Mouse (Mus musculus): ENCODE measurements around the gene Ccdc63. TPM values are rescaled to one million over a fixed set of nuclear protein-coding genes. Genes with fewer than 3 reads are reported as not detected.
"Not testable (repeated sequence)": the region's sequence is repeated elsewhere in the genome, so short reads cannot be mapped to it uniquely, and the experiment has no call there.

Gene Ccdc63
- polyA plus RNA-seq, 1 experiment from 2014 or later = 0.04 TPM

DNA sequence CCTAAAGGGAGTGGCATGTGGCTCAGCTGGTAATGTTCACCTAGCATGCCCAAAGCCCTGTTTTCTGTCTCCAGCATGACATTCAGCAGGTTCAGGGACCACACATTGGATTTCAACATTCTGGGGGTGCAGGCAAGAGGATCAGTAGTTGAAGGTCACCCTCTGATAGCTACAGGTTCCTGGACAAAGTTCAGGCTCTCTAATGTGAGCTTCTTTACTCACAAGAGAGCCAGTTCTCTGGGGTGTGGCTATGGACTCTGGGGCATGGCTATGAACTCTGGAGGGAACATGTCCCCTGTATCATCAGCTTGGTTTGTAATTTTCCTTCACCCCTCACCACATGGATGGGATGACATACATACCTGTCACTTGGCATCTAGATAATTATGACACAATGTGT lies 15.0 kb upstream of the Ccdc63 start:
- Histone ChIP-seq H3K4me1 (replicated peaks; ENCODE audit: control insufficient read depth, insufficient read depth, low read length) (peaks cover 27% of the 10 kb centered on the region), H3K4me3 (ENCODE audit: low read length) (no peak overlapping the region), H3K27ac (ENCODE audit: low read length) (no peak overlapping the region), H3K27me3 (ENCODE audit: control insufficient read depth, insufficient read depth, low read depth, low read length) (no peaks in the 10 kb centered on the region), H3K9ac (ENCODE audit: low read length) (no peak overlapping the region), H3K9me3 (ENCODE audit: control insufficient read depth, low read length) (no peaks in the 10 kb centered on the region), H3K4me2 (ENCODE audit: low read depth, low read length) (no peak overlapping the region), H3K36me3 (ENCODE audit: control insufficient read depth, insufficient read depth, low read length) (no peaks in the 10 kb centered on the region)
- no peak for ATAC-seq (ENCODE audit: low read depth)

GRCm38 (mm10) chr5:122154782-122155181 lies 14.2 kb upstream of the Ccdc63 start:
- Histone ChIP-seq H3K36me3 (ENCODE audit: control insufficient read depth, insufficient read depth, low read length) (no peaks in the 10 kb centered on the region), H3K9me3 (ENCODE audit: control insufficient read depth, low read length) (no peaks in the 10 kb centered on the region), H3K4me3 (ENCODE audit: low read length) (no peak overlapping the region), H3K4me2 (ENCODE audit: low read depth, low read length) (no peak overlapping the region), H3K27ac (ENCODE audit: low read length) (no peak overlapping the region), H3K27me3 (ENCODE audit: control insufficient read depth, insufficient read depth, low read depth, low read length) (no peaks in the 10 kb centered on the region), H3K9ac (ENCODE audit: low read length) (no peak overlapping the region), H3K4me1 (replicated peaks; ENCODE audit: control insufficient read depth, insufficient read depth, low read length) (peaks cover 18% of the 10 kb centered on the region)
- WGBS = 53% methylated on average over 3 of the region's 3 CpGs
- no peak for ATAC-seq (ENCODE audit: low read depth)

DNA sequence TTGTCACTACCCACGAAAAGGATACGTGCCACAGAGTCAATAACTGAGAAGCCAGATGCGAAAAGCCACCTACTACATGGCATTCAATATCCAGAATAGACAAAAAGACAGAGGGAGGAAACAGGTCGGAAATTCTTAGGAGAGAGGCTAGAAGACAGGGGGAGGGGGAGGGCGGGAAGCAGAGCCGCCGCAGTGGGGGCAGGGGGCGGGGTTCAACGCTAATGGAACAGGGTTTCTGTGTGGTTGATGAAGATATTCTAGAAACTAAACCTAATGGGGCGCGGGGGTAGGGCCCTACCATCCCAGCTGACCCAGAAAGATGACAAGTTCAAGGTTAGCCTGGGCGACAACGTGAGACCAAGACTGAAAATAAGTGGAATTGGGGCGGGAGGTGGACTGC lies 13.4 kb upstream of the Ccdc63 start:
- Histone ChIP-seq H3K4me2 (ENCODE audit: low read depth, low read length) (peak overlapping the region; percentile 18; the same call in 1 of the 2 replicates), H3K36me3 (ENCODE audit: control insufficient read depth, insufficient read depth, low read length) (no peaks in the 10 kb centered on the region), H3K27me3 (ENCODE audit: control insufficient read depth, insufficient read depth, low read depth, low read length) (no peaks in the 10 kb centered on the region), H3K27ac (ENCODE audit: low read length) (no peak overlapping the region), H3K9ac (ENCODE audit: low read length) (no peak overlapping the region), H3K9me3 (ENCODE audit: control insufficient read depth, low read length) (no peaks in the 10 kb centered on the region), H3K4me1 (replicated peaks; ENCODE audit: control insufficient read depth, insufficient read depth, low read length) (peaks cover 13% of the 10 kb centered on the region), H3K4me3 (ENCODE audit: low read length) (no peak overlapping the region)
- no peak for ATAC-seq (ENCODE audit: low read depth)
- 33% methylated on average over 13 of the region's 14 CpGs for WGBS

DNA sequence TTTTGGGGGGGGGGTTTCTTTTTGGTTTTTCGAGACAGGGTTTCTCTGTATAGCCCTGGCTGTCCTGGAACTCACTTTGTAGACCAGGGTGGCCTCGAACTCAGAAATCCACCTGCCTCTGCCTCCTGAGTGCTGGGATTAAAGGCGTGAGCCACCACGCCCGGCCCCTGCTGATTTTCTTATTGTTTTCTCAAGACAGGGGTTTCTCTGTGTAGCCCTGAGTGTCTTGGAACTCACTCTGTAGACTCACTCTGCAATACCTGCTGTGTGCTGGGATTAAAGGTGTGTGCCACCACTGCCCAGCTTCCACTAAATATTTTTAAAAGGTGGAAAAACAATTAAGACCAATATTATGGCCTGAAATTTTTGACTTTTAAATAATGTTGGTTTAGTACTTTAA lies 11.9 kb upstream of the Ccdc63 start:
- H3K4me2 ChIP-seq (ENCODE audit: low read depth, low read length); H3K4me3 ChIP-seq (ENCODE audit: low read length); H3K27me3 ChIP-seq (ENCODE audit: control insufficient read depth, insufficient read depth, low read depth, low read length); H3K9ac ChIP-seq (ENCODE audit: low read length); H3K27ac ChIP-seq (ENCODE audit: low read length); H3K36me3 ChIP-seq (ENCODE audit: control insufficient read depth, insufficient read depth, low read length); H3K9me3 ChIP-seq (ENCODE audit: control insufficient read depth, low read length); ATAC-seq (ENCODE audit: low read depth): not testable (repeated sequence)
- 77% methylated on average over 5 of the region's 5 CpGs for WGBS
- peaks cover 13% of the 10 kb centered on the region for H3K4me1 ChIP-seq (replicated peaks; ENCODE audit: control insufficient read depth, insufficient read depth, low read length)

DNA sequence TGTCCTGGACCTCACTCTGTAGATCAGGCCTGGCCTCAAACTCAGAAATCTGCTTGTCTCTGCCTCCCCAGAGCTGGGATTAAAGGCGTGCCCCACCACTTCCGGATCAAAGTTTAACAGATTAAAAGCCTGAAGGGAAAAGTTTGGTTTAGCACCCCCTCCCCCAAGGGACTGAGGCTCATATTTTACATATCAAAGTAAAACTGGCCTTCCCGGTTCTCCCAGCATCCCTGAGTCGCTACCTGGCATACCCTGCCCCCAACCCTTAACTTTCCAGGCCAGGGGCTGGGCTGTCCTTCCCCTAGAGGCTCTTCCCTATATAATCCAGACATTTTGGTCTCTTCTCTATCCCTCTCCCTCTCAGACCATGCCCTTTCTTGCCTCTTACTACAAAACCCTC lies 8.6 kb upstream of the Ccdc63 start:
- ATAC-seq (ENCODE audit: low read depth) = no peak
- 42% methylated on average over 4 of the region's 4 CpGs for WGBS
- Histone ChIP-seq H3K36me3 (ENCODE audit: control insufficient read depth, insufficient read depth, low read length) (no peaks in the 10 kb centered on the region), H3K4me2 (ENCODE audit: low read depth, low read length) (no peak overlapping the region), H3K27me3 (ENCODE audit: control insufficient read depth, insufficient read depth, low read depth, low read length) (no peaks in the 10 kb centered on the region), H3K27ac (ENCODE audit: low read length) (no peak overlapping the region), H3K9ac (ENCODE audit: low read length) (no peak overlapping the region), H3K4me3 (ENCODE audit: low read length) (no peak overlapping the region), H3K9me3 (ENCODE audit: control insufficient read depth, low read length) (no peaks in the 10 kb centered on the region), H3K4me1 (replicated peaks; ENCODE audit: control insufficient read depth, insufficient read depth, low read length) (peaks cover 14% of the 10 kb centered on the region)

DNA sequence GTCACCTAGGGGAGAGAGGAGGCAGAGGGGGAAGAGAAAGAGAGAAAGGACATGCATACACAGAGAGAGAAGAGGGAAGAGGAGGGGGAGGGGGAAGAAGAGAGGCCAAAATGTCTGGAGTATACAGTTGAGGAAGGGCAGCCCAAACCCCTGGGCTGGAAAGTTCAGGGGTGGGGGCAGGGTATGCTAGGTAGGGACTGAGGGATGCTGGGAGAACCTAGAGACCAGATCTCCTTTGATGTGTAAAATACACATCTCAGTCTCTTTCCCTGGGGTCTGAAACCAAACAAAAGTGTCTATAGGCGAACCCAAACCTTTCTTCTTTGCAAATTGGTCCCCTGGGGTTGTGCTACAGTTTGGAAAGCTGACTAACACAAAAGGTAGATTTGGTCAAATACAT lies 7.5 kb upstream of the Ccdc63 start:
- no peaks in the 10 kb centered on the region for H3K9me3 ChIP-seq (ENCODE audit: control insufficient read depth, low read length)
- peaks cover 14% of the 10 kb centered on the region for H3K4me1 ChIP-seq (replicated peaks; ENCODE audit: control insufficient read depth, insufficient read depth, low read length)
- no peaks in the 10 kb centered on the region for H3K36me3 ChIP-seq (ENCODE audit: control insufficient read depth, insufficient read depth, low read length)
- no peak overlapping the region for H3K9ac ChIP-seq (ENCODE audit: low read length)
- H3K27ac ChIP-seq (ENCODE audit: low read length) = no peak overlapping the region
- no peak for ATAC-seq (ENCODE audit: low read depth)
- H3K4me3 ChIP-seq (ENCODE audit: low read length) = no peak overlapping the region
- WGBS = 87% methylated on average over 1 of the region's 1 CpGs
- no peak overlapping the region for H3K4me2 ChIP-seq (ENCODE audit: low read depth, low read length)
- H3K27me3 ChIP-seq (ENCODE audit: control insufficient read depth, insufficient read depth, low read depth, low read length) = no peaks in the 10 kb centered on the region

- Histone ChIP-seq H3K4me3 (ENCODE audit: low read length) (no peak overlapping the region; the same call in 1 of the 2 replicates), H3K4me1 (replicated peaks; ENCODE audit: control insufficient read depth, insufficient read depth, low read length) (peaks cover 14% of the 10 kb centered on the region), H3K27ac (ENCODE audit: low read length) (peak overlapping the region; percentile 95), H3K4me2 (ENCODE audit: low read depth, low read length) (no peak overlapping the region; the same call in 1 of the 2 replicates), H3K36me3 (ENCODE audit: control insufficient read depth, insufficient read depth, low read length) (no peaks in the 10 kb centered on the region), H3K9ac (ENCODE audit: low read length) (peak overlapping the region; percentile 41; the same call in 1 of the 2 replicates), H3K27me3 (ENCODE audit: control insufficient read depth, insufficient read depth, low read depth, low read length) (no peaks in the 10 kb centered on the region), H3K9me3 (ENCODE audit: control insufficient read depth, low read length) (no peaks in the 10 kb centered on the region)
- no peak for ATAC-seq (ENCODE audit: low read depth)
Measured at GRCm38 (mm10) chr5:122146609-122147008, 6.0 kb upstream of the Ccdc63 start.

DNA sequence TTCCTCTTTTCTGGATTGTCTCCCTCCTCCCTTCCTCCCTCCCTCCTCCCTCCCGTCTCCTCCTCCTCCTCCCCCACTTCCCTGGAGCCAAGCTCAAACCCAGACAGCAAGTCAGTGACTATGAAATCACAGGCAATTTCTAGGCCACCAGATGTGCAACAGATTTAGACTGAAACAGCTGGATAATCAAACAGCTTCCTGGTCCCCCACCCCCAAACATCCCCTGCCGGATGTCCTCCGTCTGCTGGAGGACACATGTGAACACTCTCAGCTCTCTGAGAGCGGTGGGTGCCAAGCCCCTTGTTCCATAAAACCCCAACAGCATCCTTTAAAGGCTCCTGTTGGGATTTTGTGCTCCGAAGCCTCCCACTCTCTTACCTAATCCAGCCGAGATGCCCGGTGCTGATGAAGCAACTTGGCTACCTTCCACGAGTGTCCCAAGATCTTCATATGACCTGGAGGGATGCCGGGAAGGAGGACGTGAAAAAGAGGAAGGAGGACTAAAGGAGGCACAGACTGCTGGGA lies 5.5 kb upstream of the Ccdc63 start:
- H3K9ac ChIP-seq (ENCODE audit: low read length) = peak overlapping the region; percentile 41; the same call in 1 of the 2 replicates
- H3K9me3 ChIP-seq (ENCODE audit: control insufficient read depth, low read length) = no peaks in the 10 kb centered on the region
- no peaks in the 10 kb centered on the region for H3K27me3 ChIP-seq (ENCODE audit: control insufficient read depth, insufficient read depth, low read depth, low read length)
- ATAC-seq (ENCODE audit: low read depth) = peak; percentile 74
- H3K27ac ChIP-seq (ENCODE audit: low read length) = peak overlapping the region; percentile 95
- H3K4me3 ChIP-seq (ENCODE audit: low read length) = no peak overlapping the region; the same call in 1 of the 2 replicates
- no peaks in the 10 kb centered on the region for H3K36me3 ChIP-seq (ENCODE audit: control insufficient read depth, insufficient read depth, low read length)
- H3K4me1 ChIP-seq (replicated peaks; ENCODE audit: control insufficient read depth, insufficient read depth, low read length) = peaks cover 14% of the 10 kb centered on the region
- 22% methylated on average over 10 of the region's 10 CpGs for WGBS
- H3K4me2 ChIP-seq (ENCODE audit: low read depth, low read length) = peak overlapping the region; percentile 54

DNA sequence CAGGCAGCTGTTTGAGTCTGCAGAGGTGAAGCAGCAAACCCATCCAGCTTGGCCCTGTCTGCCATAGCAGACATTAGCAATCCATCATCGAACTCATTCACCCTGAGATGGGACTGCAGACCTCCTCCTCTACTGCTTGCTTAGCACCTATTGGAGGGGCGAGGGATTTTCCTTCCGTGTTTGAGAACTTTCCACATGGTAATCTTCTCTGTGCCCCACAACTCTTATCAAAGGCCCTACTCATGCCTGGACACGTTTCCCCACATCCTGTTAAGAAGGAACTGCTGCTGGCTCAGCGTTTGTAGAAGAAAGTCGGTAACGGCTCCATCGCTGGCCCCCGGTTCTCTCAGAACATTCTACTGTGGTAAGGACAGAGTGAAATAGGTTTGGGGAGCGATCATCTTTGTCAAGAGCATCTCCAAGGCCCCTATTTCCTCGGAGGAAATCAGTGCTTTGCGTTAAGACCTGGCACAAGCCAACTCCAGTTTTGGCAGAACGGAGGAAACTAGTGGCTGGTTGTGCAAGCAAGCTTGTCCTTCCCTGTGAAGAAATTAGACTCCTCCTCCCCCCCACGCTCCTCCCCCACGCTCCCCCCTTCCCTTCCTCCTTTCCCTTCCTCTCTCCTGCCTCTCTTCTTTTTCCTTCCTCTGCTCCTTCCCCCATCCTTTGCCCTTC lies 4.9 kb upstream of the Ccdc63 start:
- peak overlapping the region; percentile 95 for H3K27ac ChIP-seq (ENCODE audit: low read length)
- peak overlapping the region; percentile 54 for H3K4me2 ChIP-seq (ENCODE audit: low read depth, low read length)
- peak overlapping the region; percentile 26 for H3K4me3 ChIP-seq (ENCODE audit: low read length)
- peaks cover 14% of the 10 kb centered on the region for H3K4me1 ChIP-seq (replicated peaks; ENCODE audit: control insufficient read depth, insufficient read depth, low read length)
- H3K9ac ChIP-seq (ENCODE audit: low read length) = peak overlapping the region; percentile 52; the same call in 1 of the 2 replicates
- 29% methylated on average over 15 of the region's 15 CpGs for WGBS
- H3K36me3 ChIP-seq (ENCODE audit: control insufficient read depth, insufficient read depth, low read length) = no peaks in the 10 kb centered on the region
- peak; percentile 80 for ATAC-seq (ENCODE audit: low read depth)
- no peaks in the 10 kb centered on the region for H3K27me3 ChIP-seq (ENCODE audit: control insufficient read depth, insufficient read depth, low read depth, low read length)
- H3K9me3 ChIP-seq (ENCODE audit: control insufficient read depth, low read length) = no peaks in the 10 kb centered on the region
